Mouse (Mus musculus) limb, embryonic 11.5 days (tissue): ENCODE results near the gene Tmod4. TPM values are rescaled to one million over a fixed set of nuclear protein-coding genes. Genes with fewer than 3 reads are reported as not detected.

Source experiments
- ATAC-seq: fragments of 200-750 bp; cut with Nextera tagmentation; 2 replicates; pipeline ENCODE4 v1.8.0; 2017; ENCODE audit warnings: low read depth; ENCODE audit not compliant: insufficient number of reproducible peaks, low FRiP score, low TSS enrichment
- DNase-seq: peaks from one replicate; pipeline ENCODE4 v3.0.0-alpha.2; 2015; ENCODE audit warnings: low spot score
- H3K27ac ChIP-seq: fragments of 300-500 bp; sonication (generic); replicated peaks from 2 replicates; pipeline ENCODE4 v1.5.1; 2014; ENCODE audit warnings: low read depth, mild to moderate bottlenecking, low read length
- H3K27me3 ChIP-seq: fragments of 300-500 bp; sonication (generic); 2 replicates; pipeline ENCODE4 v1.6.1; 2014; ENCODE audit warnings: mild to moderate bottlenecking, low read length, mixed read lengths; ENCODE audit not compliant: control insufficient read depth, insufficient read depth
- H3K36me3 ChIP-seq: fragments of 300-500 bp; sonication (generic); 2 replicates; pipeline ENCODE4 v1.6.1; 2014; ENCODE audit warnings: mild to moderate bottlenecking, low read length, moderate library complexity, mixed read lengths; ENCODE audit not compliant: control insufficient read depth, insufficient read depth
- H3K4me1 ChIP-seq: fragments of 300-500 bp; sonication (generic); 2 replicates; pipeline ENCODE4 v1.6.1; 2014; ENCODE audit warnings: low read length, mixed read lengths; ENCODE audit not compliant: control insufficient read depth, insufficient read depth
- H3K4me2 ChIP-seq: fragments of 300-500 bp; sonication (generic); 2 replicates; pipeline ENCODE4 v1.6.1; 2014; ENCODE audit warnings: low read depth, mild to moderate bottlenecking, moderate library complexity; ENCODE audit not compliant: severe bottlenecking
- H3K4me3 ChIP-seq: fragments of 300-500 bp; sonication (generic); 2 replicates; pipeline ENCODE4 v1.5.1; 2014; ENCODE audit warnings: low read depth, low read length
- H3K9ac ChIP-seq: fragments of 300-500 bp; sonication (generic); 2 replicates; pipeline ENCODE4 v1.6.1; 2014; ENCODE audit warnings: mild to moderate bottlenecking, low read length
- H3K9me3 ChIP-seq: fragments of 300-500 bp; sonication (generic); 2 replicates; pipeline ENCODE4 v1.6.1; 2016; ENCODE audit warnings: low read length; ENCODE audit not compliant: control insufficient read depth
- WGBS: fragments of 180-500 bp; shearing (Covaris S2); extraction: QIAGEN DNeasy Blood & Tissue Kit; methylation state at CpG from one replicate; pipeline ENCODE4 v1.1.7; 2014; 5-methylcytosine and 5-hydroxymethylcytosine counted together
- polyA plus RNA-seq: library from polyadenylated mRNA; unstranded; fragments of >200 nt; fragmentation: Nextera tagmentation; extraction: Ambion mirVana; gene quantifications from 2 replicates; pipeline ENCODE4 v1.2.1, GENCODE M21; 2014

Tmod4 gene
- polyA plus RNA-seq, 1 experiment from 2014 or later = 0.88 TPM

- Histone ChIP-seq H3K4me2 (no peak overlapping the region), H3K4me1 (no peaks in the 10 kb centered on the region), H3K9me3 (no peaks in the 10 kb centered on the region), H3K9ac (no peak overlapping the region), H3K36me3 (no peaks in the 10 kb centered on the region), H3K27ac (no peak overlapping the region), H3K4me3 (no peak overlapping the region), H3K27me3 (no peaks in the 10 kb centered on the region)
- 87% methylated on average over 6 of the region's 6 CpGs for WGBS
- DNase-seq = no peak
- no peak for ATAC-seq
Measured at GRCm38 (mm10) chr3:95140795-95141194, 16.5 kb downstream of the Tmod4 start.

- Histone ChIP-seq H3K4me3 (no peak overlapping the region), H3K9ac (no peak overlapping the region), H3K27ac (no peak overlapping the region), H3K4me2 (no peak overlapping the region), H3K9me3 (no peaks in the 10 kb centered on the region), H3K27me3 (no peaks in the 10 kb centered on the region), H3K4me1 (no peaks in the 10 kb centered on the region), H3K36me3 (no peaks in the 10 kb centered on the region)
- 95% methylated on average over 9 of the region's 9 CpGs for WGBS
- ATAC-seq = no peak
- no peak for DNase-seq
Measured at GRCm38 (mm10) chr3:95141474-95141873, 17.2 kb downstream of the Tmod4 start.

- H3K36me3 ChIP-seq = no peaks in the 10 kb centered on the region
- H3K9me3 ChIP-seq = no peaks in the 10 kb centered on the region
- ATAC-seq (no peak), DNase-seq (no peak)
- H3K4me2 ChIP-seq = no peak within 1 kb of the TSS
- no peaks in the 10 kb centered on the region for H3K4me1 ChIP-seq
- no peak within 1 kb of the TSS for H3K27ac ChIP-seq
- no peaks in the 10 kb centered on the region for H3K27me3 ChIP-seq
- no peak within 1 kb of the TSS for H3K9ac ChIP-seq
- 83% methylated on average over 10 of the region's 10 CpGs for WGBS
- H3K4me3 ChIP-seq = no peak within 1 kb of the TSS
Measured at GRCm38 (mm10) chr3:95141952-95142616, 17.8 kb downstream of the Tmod4 start, which contains the start of gene Tnfaip8l2. Gene Tnfaip8l2, minus strand, starts transcription at chr3:95142360.

- H3K9me3 ChIP-seq = no peaks in the 10 kb centered on the region
- 8% methylated on average over 5 of the region's 5 CpGs for WGBS
- no peaks in the 10 kb centered on the region for H3K36me3 ChIP-seq
- no peak overlapping the region for H3K27ac ChIP-seq
- H3K4me1 ChIP-seq = no peaks in the 10 kb centered on the region
- H3K4me3 ChIP-seq = no peak overlapping the region
- ATAC-seq (0 out of 2 replicates have a peak, but pooled peaks have one; percentile 26), DNase-seq (peak; percentile 91)
- H3K9ac ChIP-seq = no peak overlapping the region
- no peak overlapping the region for H3K4me2 ChIP-seq
- H3K27me3 ChIP-seq = no peaks in the 10 kb centered on the region
Measured at GRCm38 (mm10) chr3:95142617-95143011, 18.3 kb downstream of the Tmod4 start.

- no peak overlapping the region for H3K4me2 ChIP-seq
- no peak overlapping the region for H3K9ac ChIP-seq
- DNase-seq = no peak
- H3K27me3 ChIP-seq = no peaks in the 10 kb centered on the region
- H3K4me1 ChIP-seq = no peaks in the 10 kb centered on the region
- no peak overlapping the region for H3K4me3 ChIP-seq
- WGBS = 65% methylated on average over 3 of the region's 3 CpGs
- H3K36me3 ChIP-seq = no peaks in the 10 kb centered on the region
- H3K9me3 ChIP-seq = no peaks in the 10 kb centered on the region
- no peak overlapping the region for H3K27ac ChIP-seq
- ATAC-seq = no peak
Measured at GRCm38 (mm10) chr3:95147924-95148323, 23.6 kb downstream of the Tmod4 start.

GRCm38 (mm10) chr3:95153874-95154273, 29.6 kb downstream of the Tmod4 start:
- Histone ChIP-seq H3K9me3 (no peaks in the 10 kb centered on the region), H3K36me3 (no peaks in the 10 kb centered on the region), H3K4me3 (no peak overlapping the region), H3K4me2 (no peak overlapping the region), H3K27me3 (no peaks in the 10 kb centered on the region), H3K9ac (no peak overlapping the region), H3K27ac (no peak overlapping the region), H3K4me1 (no peaks in the 10 kb centered on the region)
- DNase-seq = peak; percentile 44
- ATAC-seq = no peak
- 48% methylated on average over 4 of the region's 4 CpGs for WGBS

GRCm38 (mm10) chr3:95159511-95159986, 35.3 kb downstream of the Tmod4 start:
- H3K36me3 ChIP-seq = no peaks in the 10 kb centered on the region
- DNase-seq (no peak), ATAC-seq (no peak)
- peak overlapping the region; percentile 82 for H3K4me3 ChIP-seq
- H3K9ac ChIP-seq = peak overlapping the region; percentile 43
- no peaks in the 10 kb centered on the region for H3K9me3 ChIP-seq
- no peak overlapping the region for H3K27ac ChIP-seq
- H3K4me2 ChIP-seq = peak overlapping the region; percentile 82
- H3K4me1 ChIP-seq = peaks cover 10% of the 10 kb centered on the region
- WGBS = 12% methylated on average over 8 of the region's 8 CpGs
- H3K27me3 ChIP-seq = no peaks in the 10 kb centered on the region

GRCm38 (mm10) chr3:95159987-95160963, 36.0 kb downstream of the Tmod4 start, which contains the start of gene Sema6c:
Gene Sema6c, plus strand, starts transcription at chr3:95160457.
- peak within 1 kb of the TSS; percentile 82 for H3K4me2 ChIP-seq
- H3K27ac ChIP-seq = peak within 1 kb of the TSS; percentile 42; the same call in 1 of the 2 replicates
- no peaks in the 10 kb centered on the region for H3K36me3 ChIP-seq
- H3K9me3 ChIP-seq = no peaks in the 10 kb centered on the region
- peak; percentile 89 for DNase-seq
- H3K9ac ChIP-seq = peak within 1 kb of the TSS; percentile 83
- ATAC-seq = peak; percentile 93
- H3K4me3 ChIP-seq = peak within 1 kb of the TSS; percentile 82
- peaks cover 10% of the 10 kb centered on the region for H3K4me1 ChIP-seq
- WGBS = 0% methylated on average over 66 of the region's 66 CpGs
- H3K27me3 ChIP-seq = no peaks in the 10 kb centered on the region
